25 mouse cellular contexts compared by ENCODE assay signal in genomic region chrX:135768565-135768964, GRCm38 (mm10). TPM values are rescaled to one million over a fixed set of nuclear protein-coding genes. Genes with fewer than 3 reads are reported as not detected.
DNase-seq lines count a peak whose midpoint lies in the region; ATAC-seq lines count a peak whose summit lies in the region.
"Had no signal": no experiment of that assay in that cellular context is flagged by ENCODE, and none has a peak within 500 bp of the region (broad histone marks: within the 10 kb centered on the region; RNA-seq: fewer than 3 reads in every experiment).

No protein-coding gene starts in this region.

- no peaks in the 10 kb centered on the region for H3K9me3 ChIP-seq in intestine, embryonic 14.5 days (ENCODE audit: control insufficient read depth, low read length)
- no peaks in the 10 kb centered on the region for H3K9me3 ChIP-seq in intestine, embryonic 16.5 days (ENCODE audit: control insufficient read depth, low read length)
- H3K9me3 ChIP-seq: embryonic facial prominence, embryonic 10.5 days; embryonic facial prominence, embryonic 12.5 days; forebrain, embryonic 12.5 days had no signal

- peak; percentile 7 for DNase-seq in urinary bladder, postnatal 14 days (ENCODE audit: low spot score)
- no peak for DNase-seq in urinary bladder, postnatal 36 days (ENCODE audit: low spot score in 2 of 2)
- no peak for DNase-seq in intestine, embryonic 14.5 days (ENCODE audit: low spot score)
- no peak for DNase-seq in layer of hippocampus, postnatal 14 days (ENCODE audit: low spot score in 2 of 2)
- no peak for DNase-seq in frontal cortex, adult 2 months (ENCODE audit: extremely low spot score in 1 of 2, low spot score in 1 of 2)
- DNase-seq: adrenal gland, adult 8-10 months; adrenal gland, postnatal 14 days; adrenal gland, postnatal 36 days; cerebellum, adult 11-12 months; cerebellum, adult 2 months; cerebellum, adult 9-10 months; cerebellum, postnatal 10 days; cerebellum, postnatal 25 days had no signal

- 47% methylated on average over 2 of the region's 2 CpGs for WGBS in intestine, embryonic 14.5 days
- WGBS in intestine, embryonic 16.5 days: 61% methylated on average over 2 of the region's 2 CpGs

- no peaks in the 10 kb centered on the region for H3K4me1 ChIP-seq in intestine, embryonic 14.5 days (replicated peaks; ENCODE audit: control insufficient read depth, insufficient read depth, low read length)
- no peaks in the 10 kb centered on the region for H3K4me1 ChIP-seq in intestine, embryonic 16.5 days (ENCODE audit: control insufficient read depth, insufficient read depth, low read length)
- H3K4me1 ChIP-seq: embryonic facial prominence, embryonic 10.5 days; embryonic facial prominence, embryonic 12.5 days; forebrain, embryonic 12.5 days had no signal

- no peak overlapping the region for H3K4me3 ChIP-seq in intestine, embryonic 14.5 days (ENCODE audit: low read depth, low read length)
- H3K4me3 ChIP-seq in intestine, embryonic 16.5 days (ENCODE audit: low read length): no peak overlapping the region
- H3K4me3 ChIP-seq: embryonic facial prominence, embryonic 10.5 days; embryonic facial prominence, embryonic 12.5 days; forebrain, embryonic 12.5 days had no signal

- H3K36me3 ChIP-seq in intestine, embryonic 14.5 days (ENCODE audit: control insufficient read depth, insufficient read depth, low read length): no peaks in the 10 kb centered on the region
- no peaks in the 10 kb centered on the region for H3K36me3 ChIP-seq in intestine, embryonic 16.5 days (ENCODE audit: control insufficient read depth, insufficient read depth, low read length)
- H3K36me3 ChIP-seq: embryonic facial prominence, embryonic 12.5 days had no signal

- H3K9ac ChIP-seq in intestine, embryonic 14.5 days (ENCODE audit: low read length): no peak overlapping the region
- no peak overlapping the region for H3K9ac ChIP-seq in intestine, embryonic 16.5 days (ENCODE audit: low read depth, low read length)
- H3K9ac ChIP-seq: embryonic facial prominence, embryonic 12.5 days; forebrain, embryonic 12.5 days had no signal

- H3K4me2 ChIP-seq in intestine, embryonic 14.5 days (ENCODE audit: low read length): no peak overlapping the region
- H3K4me2 ChIP-seq in intestine, embryonic 16.5 days (ENCODE audit: low read depth, low read length): no peak overlapping the region
- H3K4me2 ChIP-seq: embryonic facial prominence, embryonic 12.5 days; forebrain, embryonic 12.5 days had no signal

- no peaks in the 10 kb centered on the region for H3K27me3 ChIP-seq in intestine, embryonic 14.5 days (replicated peaks; ENCODE audit: control insufficient read depth, insufficient read depth, low read length)
- no peaks in the 10 kb centered on the region for H3K27me3 ChIP-seq in intestine, embryonic 16.5 days (replicated peaks; ENCODE audit: control insufficient read depth, insufficient read depth, low read length)
- H3K27me3 ChIP-seq: embryonic facial prominence, embryonic 12.5 days; forebrain, embryonic 12.5 days; Patski had no signal

- 0 out of 2 replicates have a peak, but pooled peaks have one; percentile 15 for ATAC-seq in intestine, embryonic 14.5 days (replicated peaks; ENCODE audit: low FRiP score, low TSS enrichment, low read depth)
- ATAC-seq in intestine, embryonic 16.5 days: peak; percentile 90
- ATAC-seq in megakaryocyte, adult 5-6 weeks (ENCODE audit: poor library complexity, severe bottlenecking): no peak
- ATAC-seq: activated CD4-positive, CD25-positive, alpha-beta regulatory T cell, adult 4 months; forebrain, embryonic 14.5 days; forebrain, embryonic 16.5 days; Patski had no signal

- no peak overlapping the region for H3K27ac ChIP-seq in intestine, embryonic 14.5 days (ENCODE audit: low read depth)
- H3K27ac ChIP-seq in intestine, embryonic 16.5 days (ENCODE audit: low read length): no peak overlapping the region
- H3K27ac ChIP-seq: embryonic facial prominence, embryonic 10.5 days; embryonic facial prominence, embryonic 12.5 days; forebrain, embryonic 12.5 days had no signal

RNA-seq across cellular contexts. Expression of gene Armcx5, which starts 26.0 kb away (rescaled TPM):
- 8.3 TPM in 2 replicates for polyA plus RNA-seq in intestine, embryonic 14.5 days (2014; fragmentation: Nextera tagmentation; extraction: Ambion mirVana)
- polyA plus RNA-seq in intestine, embryonic 16.5 days (2015; fragmentation: Nextera tagmentation; extraction: Ambion mirVana): 5.6 and 6.1 TPM in 2 replicates
- total RNA-seq in megakaryocyte, adult 5-6 weeks (2015): 7.8 and 9.6 TPM in 2 replicates
- total RNA-seq in megakaryocyte, adult 5-6 weeks (2017): 6.6 and 9.1 TPM in 2 replicates
- total RNA-seq in layer of hippocampus, postnatal 14 days (2021): 10 to 100 TPM; 27.0 to 31.8 TPM
- polyA plus RNA-seq in frontal cortex, adult 2 months (2012; rRNA removed): 15.8 and 20.2 TPM in 2 replicates

RNA-seq across cellular contexts. Expression of gene Gprasp1, which starts 26.0 kb away (rescaled TPM):
- 38.6 and 45.8 TPM in 2 replicates for polyA plus RNA-seq in intestine, embryonic 14.5 days (2014; fragmentation: Nextera tagmentation; extraction: Ambion mirVana)
- 20.9 TPM in 2 replicates for polyA plus RNA-seq in intestine, embryonic 16.5 days (2015; fragmentation: Nextera tagmentation; extraction: Ambion mirVana)
- 11.6 and 14.6 TPM in 2 replicates for total RNA-seq in megakaryocyte, adult 5-6 weeks (2015)
- total RNA-seq in megakaryocyte, adult 5-6 weeks (2017): 20.4 and 23.1 TPM in 2 replicates
- 100 to 1,000 TPM; 273 to 296 TPM for total RNA-seq in layer of hippocampus, postnatal 14 days (2021)
- polyA plus RNA-seq in frontal cortex, adult 2 months (2012; rRNA removed): 180 and 207 TPM in 2 replicates

RNA-seq across cellular contexts. Expression of gene Bhlhb9, which starts 28.8 kb away (rescaled TPM):
- polyA plus RNA-seq in intestine, embryonic 14.5 days (2014; fragmentation: Nextera tagmentation; extraction: Ambion mirVana): 41.4 and 45.5 TPM in 2 replicates
- polyA plus RNA-seq in intestine, embryonic 16.5 days (2015; fragmentation: Nextera tagmentation; extraction: Ambion mirVana): 21.9 and 24.8 TPM in 2 replicates
- 4.1 and 5.0 TPM in 2 replicates for total RNA-seq in megakaryocyte, adult 5-6 weeks (2015)
- total RNA-seq in megakaryocyte, adult 5-6 weeks (2017): 3.9 and 4.5 TPM in 2 replicates
- total RNA-seq in layer of hippocampus, postnatal 14 days (2021): 10 to 100 TPM; 63.2 to 69.1 TPM
- 43.8 and 52.5 TPM in 2 replicates for polyA plus RNA-seq in frontal cortex, adult 2 months (2012; rRNA removed)

RNA-seq across cellular contexts. Expression of gene Tmsb15a, which starts 43.5 kb away (rescaled TPM):
- 0.55 TPM in 1 of 2 replicates, not detected in the other for polyA plus RNA-seq in intestine, embryonic 14.5 days (2014; fragmentation: Nextera tagmentation; extraction: Ambion mirVana)
- polyA plus RNA-seq in intestine, embryonic 16.5 days (2015; fragmentation: Nextera tagmentation; extraction: Ambion mirVana): not detected in 2 replicates
- total RNA-seq in megakaryocyte, adult 5-6 weeks (2015): not detected in 2 replicates
- total RNA-seq in megakaryocyte, adult 5-6 weeks (2017): not detected in 2 replicates
- total RNA-seq in layer of hippocampus, postnatal 14 days (2021): not detected
- not detected in 2 replicates for polyA plus RNA-seq in frontal cortex, adult 2 months (2012; rRNA removed)
- total RNA-seq: adrenal gland, adult 18-20 months; adrenal gland, postnatal 14 days; adrenal gland, postnatal 36 days had no signal
- polyA plus RNA-seq: activated CD4-positive, CD25-positive, alpha-beta regulatory T cell, adult 4 months; C2C12; cerebellum, adult 2 months; cortical plate, adult 2 months; embryonic facial prominence, embryonic 10.5 days; embryonic facial prominence, embryonic 12.5 days; forebrain, embryonic 12.5 days; forebrain, embryonic 14.5 days; forebrain, embryonic 16.5 days; Patski had no signal
